Mouse (Mus musculus) A20 (cell line): Measurements from ENCODE around the gene Pgc.

Experiments used
- DNase-seq: peaks from one replicate; pipeline ENCODE4 v3.0.0-alpha.2; 2011; ENCODE audit warnings: low read depth, low spot score

Pgc gene

DNA sequence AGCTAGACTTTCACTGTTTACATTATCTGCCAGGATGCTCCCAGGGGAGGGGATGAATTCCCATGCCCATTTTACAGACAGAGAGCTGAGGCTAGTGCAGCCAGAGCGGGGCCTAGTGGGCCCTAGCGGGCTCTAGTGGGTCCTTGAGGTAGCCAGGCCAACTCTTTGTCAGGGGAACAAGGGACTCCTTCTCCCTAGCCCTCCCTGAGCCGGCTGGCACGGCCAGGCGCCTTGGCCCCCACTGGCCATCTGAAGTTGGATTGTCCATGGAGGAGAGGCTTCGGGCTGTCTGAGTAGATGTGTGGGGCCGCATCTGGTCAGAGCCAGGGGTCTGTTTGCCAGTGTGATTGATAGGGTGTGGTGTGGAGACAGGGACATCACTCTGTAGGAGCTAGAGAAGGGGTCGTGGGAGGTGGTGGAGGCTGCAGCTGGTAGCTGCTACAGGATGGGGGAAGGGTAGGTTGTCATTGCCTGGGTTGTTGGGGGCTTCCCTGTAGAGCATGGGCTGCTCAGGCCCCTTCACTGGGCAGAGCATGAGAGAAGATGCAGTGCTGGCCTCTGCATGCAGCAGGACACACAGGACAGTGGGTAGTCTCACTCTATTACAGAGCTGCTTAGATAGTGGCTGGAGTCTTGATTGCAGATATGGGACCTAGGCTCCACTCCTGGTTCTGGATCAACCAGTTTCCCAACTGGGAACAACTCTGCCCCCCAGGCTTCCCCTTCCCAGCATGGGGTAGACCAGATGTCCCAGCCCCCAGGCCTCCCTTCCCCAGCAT is 57.0 kb downstream of the Pgc start:
- no peak for DNase-seq
